Comparison of ENCODE assay signal across 1 mouse cellular context in genomic region chr17:26040711-26041110, GRCm38 (mm10). TPM values are rescaled to one million over a fixed set of nuclear protein-coding genes. Genes with fewer than 3 reads are reported as not detected.
"Had no signal": no experiment of that assay in that cellular context is flagged by ENCODE, and none has a peak within 500 bp of the region (broad histone marks: within the 10 kb centered on the region; RNA-seq: fewer than 3 reads in every experiment).

No protein-coding gene starts in this region.

RNA-seq across cellular contexts. Expression of gene Nme4, which starts 54.7 kb away (rescaled TPM):
- total RNA-seq: monocyte, adult 5-6 weeks had no signal
